Mouse (Mus musculus): ENCODE data around the gene Tusc2. TPM values are rescaled to one million over a fixed set of nuclear protein-coding genes. Genes with fewer than 3 reads are reported as not detected.

The Tusc2 gene
- polyA plus RNA-seq, 1 experiment from 2014 or later, result 114 TPM

GRCm38 (mm10) chr9:107596619-107597569, 33.8 kb downstream of the Tusc2 start:
- Histone ChIP-seq H3K4me1 (replicated peaks) (peaks cover 16% of the 10 kb centered on the region), H3K4me3 (no peak overlapping the region), H3K4me2 (no peak overlapping the region), H3K27me3 (no peaks in the 10 kb centered on the region), H3K9me3 (no peaks in the 10 kb centered on the region), H3K36me3 (peaks cover 25% of the 10 kb centered on the region), H3K9ac (no peak overlapping the region), H3K27ac (replicated peaks) (no peak overlapping the region)
- no peak for ATAC-seq (ENCODE audit: low read depth)
- 91% methylated on average over 11 of the region's 11 CpGs for WGBS

GRCm38 (mm10) chr9:107598385-107598784, 35.3 kb downstream of the Tusc2 start:
- ATAC-seq (ENCODE audit: low read depth), result no peak
- 77% methylated on average over 5 of the region's 5 CpGs for WGBS

GRCm38 (mm10) chr9:107599433-107599832, 36.4 kb downstream of the Tusc2 start:
- Histone ChIP-seq H3K9ac (0 out of 2 replicates have a peak overlapping the region, but pooled peaks have one; percentile 3), H3K4me2 (no peak overlapping the region), H3K9me3 (no peaks in the 10 kb centered on the region), H3K4me3 (no peak overlapping the region; the same call in 1 of the 2 replicates), H3K27me3 (no peaks in the 10 kb centered on the region), H3K27ac (replicated peaks) (no peak overlapping the region), H3K36me3 (0 out of 2 replicates have a peak, but pooled peaks cover 2% of the 10 kb centered on the region), H3K4me1 (replicated peaks) (peaks cover 16% of the 10 kb centered on the region)
- ATAC-seq (ENCODE audit: low read depth), result no peak
- WGBS, result 90% methylated on average over 9 of the region's 9 CpGs

More at GRCm38 (mm10) chr9:107598385-107598784, 35.3 kb downstream of the Tusc2 start:
- Histone ChIP-seq H3K4me2 (no peak overlapping the region), H3K9ac (no peak overlapping the region), H3K36me3 (peaks cover 11% of the 10 kb centered on the region; the same call in 1 of the 2 replicates), H3K4me1 (replicated peaks) (peaks cover 16% of the 10 kb centered on the region), H3K9me3 (no peaks in the 10 kb centered on the region), H3K4me3 (no peak overlapping the region), H3K27ac (replicated peaks) (no peak overlapping the region), H3K27me3 (no peaks in the 10 kb centered on the region)

- ATAC-seq (ENCODE audit: low read depth), result no peak
- H3K4me2 ChIP-seq, result no peak overlapping the region
- H3K4me1 ChIP-seq (replicated peaks), result peaks cover 21% of the 10 kb centered on the region
- WGBS, result 78% methylated on average over 14 of the region's 14 CpGs
- H3K36me3 ChIP-seq, result no peaks in the 10 kb centered on the region
- H3K27me3 ChIP-seq, result no peaks in the 10 kb centered on the region
- 0 out of 2 replicates have a peak overlapping the region, but pooled peaks have one; percentile 3 for H3K9ac ChIP-seq
- H3K27ac ChIP-seq (replicated peaks), result no peak overlapping the region
- no peaks in the 10 kb centered on the region for H3K9me3 ChIP-seq
- no peak overlapping the region for H3K4me3 ChIP-seq
These were observed 36.8 kb downstream of the Tusc2 start for GRCm38 (mm10) chr9:107599842-107600241.

GRCm38 (mm10) chr9:107600745-107601144, 37.7 kb downstream of the Tusc2 start:
- Histone ChIP-seq H3K9ac (no peak overlapping the region), H3K27ac (replicated peaks) (no peak overlapping the region), H3K4me1 (replicated peaks) (peaks cover 30% of the 10 kb centered on the region), H3K4me2 (no peak overlapping the region), H3K36me3 (no peaks in the 10 kb centered on the region), H3K4me3 (no peak overlapping the region), H3K9me3 (no peaks in the 10 kb centered on the region), H3K27me3 (no peaks in the 10 kb centered on the region)
- WGBS, result 80% methylated on average over 12 of the region's 12 CpGs
- no peak for ATAC-seq (ENCODE audit: low read depth)

- ATAC-seq (ENCODE audit: low read depth), result no peak
- Histone ChIP-seq H3K4me3 (no peak overlapping the region), H3K27me3 (no peaks in the 10 kb centered on the region), H3K36me3 (no peaks in the 10 kb centered on the region), H3K9me3 (no peaks in the 10 kb centered on the region), H3K4me1 (replicated peaks) (peaks cover 34% of the 10 kb centered on the region), H3K4me2 (no peak overlapping the region), H3K27ac (replicated peaks) (no peak overlapping the region), H3K9ac (no peak overlapping the region)
- WGBS, result 88% methylated on average over 11 of the region's 11 CpGs
These were observed 38.2 kb downstream of the Tusc2 start for GRCm38 (mm10) chr9:107601275-107601674.

GRCm38 (mm10) chr9:107602068-107602648, 39.1 kb downstream of the Tusc2 start:
- peak overlapping the region; percentile 57; the same call in 1 of the 2 replicates for H3K27ac ChIP-seq (replicated peaks)
- 17% methylated on average over 10 of the region's 10 CpGs for WGBS
- no peaks in the 10 kb centered on the region for H3K36me3 ChIP-seq
- peaks cover 41% of the 10 kb centered on the region for H3K4me1 ChIP-seq (replicated peaks)
- H3K27me3 ChIP-seq, result no peaks in the 10 kb centered on the region
- peak; percentile 57; the same call in 1 of the 2 replicates for ATAC-seq (ENCODE audit: low read depth)
- H3K9ac ChIP-seq, result peak overlapping the region; percentile 27; the same call in 1 of the 2 replicates
- no peak overlapping the region for H3K4me3 ChIP-seq
- H3K4me2 ChIP-seq, result no peak overlapping the region
- no peaks in the 10 kb centered on the region for H3K9me3 ChIP-seq

- H3K4me3 ChIP-seq, result no peak overlapping the region
- no peaks in the 10 kb centered on the region for H3K36me3 ChIP-seq
- H3K27me3 ChIP-seq, result no peaks in the 10 kb centered on the region
- no peak overlapping the region for H3K4me2 ChIP-seq
- H3K9ac ChIP-seq, result no peak overlapping the region
- 83% methylated on average over 6 of the region's 6 CpGs for WGBS
- H3K4me1 ChIP-seq (replicated peaks), result peaks cover 51% of the 10 kb centered on the region
- no peak for ATAC-seq (ENCODE audit: low read depth)
- H3K27ac ChIP-seq (replicated peaks), result no peak overlapping the region
- no peaks in the 10 kb centered on the region for H3K9me3 ChIP-seq
These were observed 40.2 kb downstream of the Tusc2 start for GRCm38 (mm10) chr9:107603251-107603650.

GRCm38 (mm10) chr9:107605041-107605661, 42.1 kb downstream of the Tusc2 start:
- H3K9ac ChIP-seq, result peak overlapping the region; percentile 63
- peak overlapping the region; percentile 13; the same call in 1 of the 2 replicates for H3K4me3 ChIP-seq
- no peak for ATAC-seq (ENCODE audit: low read depth)
- peaks cover 64% of the 10 kb centered on the region for H3K4me1 ChIP-seq (replicated peaks)
- no peaks in the 10 kb centered on the region for H3K9me3 ChIP-seq
- peak overlapping the region; percentile 42 for H3K4me2 ChIP-seq
- WGBS, result 40% methylated on average over 20 of the region's 23 CpGs
- H3K27ac ChIP-seq (replicated peaks), result no peak overlapping the region
- H3K36me3 ChIP-seq, result no peaks in the 10 kb centered on the region
- no peaks in the 10 kb centered on the region for H3K27me3 ChIP-seq

- H3K27ac ChIP-seq (replicated peaks), result no peak overlapping the region
- 0 out of 2 replicates have a peak overlapping the region, but pooled peaks have one; percentile 18 for H3K9ac ChIP-seq
- no peaks in the 10 kb centered on the region for H3K9me3 ChIP-seq
- peak overlapping the region; percentile 4; the same call in 1 of the 2 replicates for H3K4me3 ChIP-seq
- ATAC-seq (ENCODE audit: low read depth), result no peak
- no peaks in the 10 kb centered on the region for H3K27me3 ChIP-seq
- no peaks in the 10 kb centered on the region for H3K36me3 ChIP-seq
- H3K4me1 ChIP-seq (replicated peaks), result peaks cover 74% of the 10 kb centered on the region
- peak overlapping the region; percentile 21 for H3K4me2 ChIP-seq
- 22% methylated on average over 9 of the region's 9 CpGs for WGBS
These were observed 43.5 kb downstream of the Tusc2 start for GRCm38 (mm10) chr9:107606591-107606990.

- ATAC-seq (ENCODE audit: low read depth), result no peak
- H3K4me3 ChIP-seq, result 0 out of 2 replicates have a peak overlapping the region, but pooled peaks have one; percentile 4
- no peaks in the 10 kb centered on the region for H3K36me3 ChIP-seq
- H3K4me2 ChIP-seq, result peak overlapping the region; percentile 21
- H3K27me3 ChIP-seq, result no peaks in the 10 kb centered on the region
- H3K9me3 ChIP-seq, result no peaks in the 10 kb centered on the region
- H3K9ac ChIP-seq, result 0 out of 2 replicates have a peak overlapping the region, but pooled peaks have one; percentile 18
- H3K4me1 ChIP-seq (replicated peaks), result peaks cover 79% of the 10 kb centered on the region
- no peak overlapping the region for H3K27ac ChIP-seq (replicated peaks)
- WGBS, result 52% methylated on average over 2 of the region's 2 CpGs
These were observed 44.0 kb downstream of the Tusc2 start for GRCm38 (mm10) chr9:107607036-107607435.

Data from neural tube, embryonic 13.5 days (tissue).